Mouse (Mus musculus) layer of hippocampus, adult 11-12 months (tissue): ENCODE measurements around the gene Prg4.

Source experiments
- DNase-seq: peaks from one replicate; pipeline ENCODE4 v3.0.0; 2022; ENCODE audit warnings: low spot score

Prg4 gene

GRCm38 (mm10) chr1:150404555-150404954 is 61.4 kb downstream of the Prg4 start:
- no peak for DNase-seq

- no peak for DNase-seq
Observed at GRCm38 (mm10) chr1:150403914-150404313, 62.1 kb downstream of the Prg4 start.
